Mouse (Mus musculus): ENCODE measurements around the gene Coro2a. TPM values are rescaled to one million over a fixed set of nuclear protein-coding genes. Genes with fewer than 3 reads are reported as not detected.
A peak's percentile ranks its signal among the peaks of the same experiment; 100 is the strongest.
"Not testable (repeated sequence)": the region's sequence is repeated elsewhere in the genome, so short reads cannot be mapped to it uniquely, and the experiment has no call there.

The Coro2a gene
- total RNA-seq, 2 experiments from 2014 or later = 3.3 to 15.9 TPM

DNA sequence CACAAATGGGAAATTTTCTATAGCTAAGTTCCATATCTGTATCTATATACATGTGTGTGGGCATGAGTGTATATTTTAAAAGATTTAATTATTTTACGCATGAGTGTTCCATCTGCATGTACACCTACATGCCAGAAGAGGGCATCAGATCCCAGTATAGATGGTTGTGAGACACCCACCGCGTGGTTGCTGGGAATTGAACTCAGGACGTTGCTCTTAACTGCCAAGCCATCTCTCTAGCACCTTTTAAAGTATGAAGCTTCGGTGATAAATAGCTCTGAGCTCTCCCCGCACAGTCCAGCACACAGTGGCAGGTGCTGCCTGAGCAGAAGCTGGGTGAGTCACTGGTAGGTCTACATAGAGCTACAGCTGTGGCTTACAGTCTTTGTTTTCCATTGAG, 15.4 kb upstream of the Coro2a start:
- ATAC-seq (replicated peaks; ENCODE audit: low FRiP score, poor library complexity, severe bottlenecking) = no peak

DNA sequence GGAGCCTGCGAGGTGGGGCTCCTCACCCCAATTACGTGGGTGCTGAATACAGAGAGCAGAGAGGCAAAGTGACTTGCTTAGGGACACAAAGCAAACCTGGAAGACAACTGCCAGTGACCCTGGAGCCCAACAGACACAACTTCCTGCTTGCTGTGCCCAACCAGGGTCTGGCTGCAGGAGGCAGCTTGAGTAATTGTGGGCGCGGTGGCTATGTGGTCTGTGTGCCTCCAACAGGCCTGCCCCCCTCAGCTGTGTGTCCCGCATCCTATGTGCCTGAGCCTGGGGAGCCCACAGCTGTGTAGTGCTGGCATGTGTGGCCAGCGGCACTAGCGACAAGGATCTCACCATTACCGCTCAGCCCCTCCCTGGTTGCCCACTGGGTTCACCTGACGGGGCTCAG, 12.6 kb upstream of the Coro2a start:
- no peak for ATAC-seq (replicated peaks; ENCODE audit: low FRiP score, poor library complexity, severe bottlenecking)

DNA sequence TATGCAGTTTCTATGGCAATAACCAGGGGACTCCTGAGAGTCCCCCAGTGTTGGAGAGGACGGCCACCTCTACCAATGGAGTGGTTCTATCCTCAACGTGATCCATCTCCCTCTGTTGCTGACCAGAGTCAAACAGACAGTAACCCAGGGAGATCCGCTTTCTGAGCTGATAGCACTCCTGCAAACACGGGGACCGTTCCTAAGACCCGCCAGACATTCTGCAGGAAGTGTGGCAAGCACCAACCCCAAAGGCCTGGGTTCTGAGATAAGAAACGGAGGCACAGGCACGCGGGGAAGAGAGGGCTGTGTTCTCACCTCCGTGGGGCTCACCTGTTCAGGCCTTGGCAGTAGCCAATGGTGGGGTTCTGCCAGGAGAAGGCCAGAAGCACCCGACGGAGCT, 11.6 kb upstream of the Coro2a start:
- no peak for ATAC-seq (replicated peaks; ENCODE audit: low FRiP score, poor library complexity, severe bottlenecking)

DNA sequence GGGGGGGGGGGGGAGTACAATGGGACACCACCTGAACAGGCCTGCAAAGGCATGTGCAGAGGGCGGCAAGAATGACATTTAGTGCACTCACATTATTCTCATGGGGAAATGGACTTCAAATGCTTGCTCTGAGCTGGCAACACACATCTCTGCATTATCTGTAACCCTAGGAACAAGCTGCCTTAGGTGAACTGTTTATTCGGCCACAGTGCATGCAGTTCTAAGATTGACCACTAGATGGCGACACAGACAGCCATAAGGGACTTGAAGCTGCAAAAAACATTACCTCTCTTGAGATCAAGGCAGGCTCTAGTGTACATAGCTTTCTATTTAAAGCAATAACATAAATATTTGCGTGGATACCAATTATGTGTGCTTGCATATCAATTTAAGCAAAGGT, 9.2 kb upstream of the Coro2a start:
- peak; percentile 61; the same call in 1 of the 2 replicates for ATAC-seq (replicated peaks; ENCODE audit: low FRiP score, poor library complexity, severe bottlenecking)

DNA sequence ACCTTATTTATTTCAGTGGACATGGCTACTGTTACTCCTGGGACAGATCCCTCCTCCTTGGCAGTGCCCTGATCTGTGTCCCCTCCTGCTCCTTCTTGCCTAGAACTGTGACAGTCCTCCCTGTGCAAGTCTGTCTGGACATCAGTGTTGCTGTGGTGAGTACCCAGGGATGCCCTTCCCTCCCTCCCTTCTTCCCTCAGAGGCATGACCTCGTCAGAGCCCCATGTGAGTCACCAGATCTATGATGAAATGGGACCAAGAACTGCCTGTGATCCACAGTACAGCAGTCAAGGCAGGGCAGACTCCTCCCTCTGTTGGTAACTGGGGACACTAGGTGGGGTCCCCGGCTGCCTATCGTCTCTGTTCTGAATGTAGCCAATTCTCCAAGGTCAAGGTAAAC, 5.6 kb upstream of the Coro2a start:
- ATAC-seq (replicated peaks; ENCODE audit: low FRiP score, poor library complexity, severe bottlenecking) = no peak

DNA sequence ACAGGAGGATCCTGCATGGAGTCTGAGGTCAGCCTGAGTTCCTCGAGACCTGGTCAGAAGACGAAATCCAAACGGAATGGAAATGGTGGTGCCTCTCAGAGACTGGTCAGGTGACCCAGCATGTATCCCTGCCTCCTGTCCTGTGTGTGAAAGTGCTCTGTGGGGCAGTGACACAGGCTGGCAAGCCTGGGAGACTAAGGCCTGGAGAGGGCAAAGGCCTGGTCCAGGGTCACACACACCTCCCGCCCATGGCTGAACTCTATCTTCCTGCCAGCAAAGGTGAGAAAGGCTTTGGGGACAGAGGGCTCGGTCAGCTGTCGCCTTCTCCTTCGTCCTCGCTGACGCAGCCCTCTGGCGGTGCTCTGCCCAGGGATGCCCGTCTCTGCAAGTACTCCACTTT, 3.4 kb upstream of the Coro2a start:
- ATAC-seq (replicated peaks; ENCODE audit: low FRiP score, poor library complexity, severe bottlenecking) = no peak

DNA sequence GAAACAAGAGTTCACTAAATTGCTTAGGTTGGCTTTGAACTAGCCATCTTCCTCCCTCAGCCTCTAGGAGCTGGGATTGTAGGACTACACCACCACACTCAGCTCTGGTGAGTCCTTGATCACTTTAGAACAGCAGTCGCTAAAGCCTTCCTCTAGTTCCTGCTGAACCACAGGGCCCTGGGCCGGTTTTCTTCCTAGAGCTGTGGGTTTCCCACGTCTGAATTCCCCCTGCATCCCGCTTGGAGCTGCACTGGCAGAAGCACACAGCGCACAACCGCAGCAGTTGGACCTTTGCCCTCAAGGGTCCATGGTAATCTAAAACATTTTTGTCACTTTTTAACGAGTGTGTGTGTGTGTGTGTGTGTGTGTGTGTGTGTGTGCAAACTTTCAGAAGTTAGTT, 702 bp upstream of the Coro2a start:
- no peak for ATAC-seq (replicated peaks; ENCODE audit: low FRiP score, poor library complexity, severe bottlenecking)

DNA sequence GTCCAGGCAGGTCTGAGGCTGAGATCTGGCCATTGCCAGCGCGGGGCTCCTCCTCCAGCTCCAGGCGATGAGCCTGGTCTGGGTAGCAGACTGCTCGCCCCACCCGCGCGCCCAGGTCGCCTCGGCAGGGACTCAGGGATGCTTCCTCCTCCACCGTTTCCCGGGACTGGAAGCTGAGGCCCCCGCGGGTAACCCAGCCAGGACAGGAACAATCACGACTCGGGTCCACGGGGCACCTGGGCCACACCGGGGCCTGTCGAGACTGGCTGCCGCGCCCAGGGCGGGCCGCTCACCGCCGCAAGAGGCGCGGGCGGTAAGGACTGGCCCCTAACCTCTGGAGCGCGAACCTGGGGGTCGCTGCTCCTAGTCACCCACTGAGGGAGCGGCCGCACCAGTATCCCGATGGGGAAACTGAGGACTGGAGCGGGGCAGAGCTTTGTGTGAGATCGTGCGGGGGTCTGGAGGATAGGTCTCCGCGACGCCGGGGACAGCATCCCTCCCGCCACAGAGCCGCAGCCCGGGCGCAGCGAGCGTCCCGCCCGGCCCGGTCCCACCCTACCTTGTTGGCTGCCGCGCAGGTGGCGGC, 651 bp downstream of the Coro2a start:
- ATAC-seq (replicated peaks; ENCODE audit: low FRiP score, poor library complexity, severe bottlenecking) = no peak

DNA sequence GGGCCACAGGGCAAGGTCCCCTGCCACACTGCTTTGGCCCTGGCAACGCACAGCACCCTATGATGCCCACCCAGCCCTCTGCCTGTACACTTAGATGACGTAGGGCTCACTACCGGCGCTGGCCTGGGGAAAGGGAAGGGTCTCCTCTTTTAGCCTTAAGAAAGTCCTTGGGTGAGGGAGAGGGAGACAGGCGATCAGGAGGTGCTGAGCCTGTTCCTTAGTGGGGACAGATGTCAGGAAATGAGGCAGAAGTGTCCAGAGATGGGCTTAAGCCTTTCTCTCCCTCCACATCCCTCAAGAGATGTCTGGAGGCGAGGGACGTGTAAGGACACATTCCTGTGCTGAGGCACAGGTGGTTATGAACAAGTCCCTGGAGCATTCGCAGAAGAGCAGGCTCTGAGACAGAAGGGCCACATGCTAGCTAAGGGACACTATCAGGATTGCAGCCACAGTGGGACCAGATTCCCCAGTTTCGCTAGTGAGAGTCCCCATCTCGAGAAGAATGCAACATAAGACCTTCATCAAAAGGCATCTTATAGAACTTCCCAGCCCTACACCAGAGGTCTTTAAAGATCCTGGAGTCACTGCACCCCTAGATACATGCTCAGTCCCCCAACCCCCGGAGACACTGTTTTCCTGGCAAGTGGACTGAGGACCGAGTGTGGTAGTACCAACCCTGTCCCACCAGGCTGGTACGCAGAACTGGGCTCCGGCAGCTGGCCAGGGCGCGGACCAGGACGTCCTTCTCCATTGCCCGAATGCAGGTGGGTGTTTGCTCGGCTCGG, 1.3 kb downstream of the Coro2a start:
- ATAC-seq (replicated peaks; ENCODE audit: low FRiP score, poor library complexity, severe bottlenecking) = no peak

DNA sequence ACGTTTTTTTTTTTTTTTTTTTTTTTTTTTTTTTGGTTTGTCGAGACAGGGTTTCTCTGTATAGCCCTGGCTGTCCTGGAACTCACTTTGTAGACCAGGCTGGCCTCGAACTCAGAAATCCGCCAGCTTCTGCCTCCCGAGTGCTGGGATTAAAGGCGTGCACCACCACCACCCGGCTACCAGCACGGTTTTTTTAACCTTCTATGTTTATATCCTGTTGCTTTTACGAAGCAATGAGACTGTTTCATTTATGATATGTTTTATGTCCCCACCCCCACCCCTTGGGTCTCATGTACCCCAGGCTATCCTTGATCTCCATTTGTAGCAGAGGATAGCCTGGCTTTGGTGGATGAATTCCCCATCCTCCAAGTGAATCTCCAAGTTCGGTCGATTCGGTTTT, 2.4 kb downstream of the Coro2a start:
- ATAC-seq (replicated peaks; ENCODE audit: low FRiP score, poor library complexity, severe bottlenecking) = not testable (repeated sequence)

DNA sequence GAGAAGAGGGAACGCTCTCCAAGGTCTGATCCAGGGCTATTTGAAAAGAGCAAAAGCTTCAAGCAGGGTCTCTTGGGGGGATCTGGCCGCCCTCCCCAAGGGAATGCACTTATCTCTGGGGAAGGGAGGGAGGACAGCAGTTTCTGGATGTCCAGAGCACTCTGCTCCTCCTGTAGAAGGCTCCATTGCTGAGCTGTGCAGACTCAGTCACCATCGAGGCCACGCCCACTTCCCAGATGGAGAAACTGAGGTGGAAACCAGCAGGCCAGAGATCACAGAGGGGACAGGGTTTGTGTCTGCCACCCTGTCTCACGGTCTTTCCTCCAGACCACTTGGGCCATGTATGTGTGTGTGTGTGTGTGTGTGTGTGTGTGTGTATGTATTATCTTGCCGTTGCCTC, 3.0 kb downstream of the Coro2a start:
- no peak for ATAC-seq (replicated peaks; ENCODE audit: low FRiP score, poor library complexity, severe bottlenecking)

DNA sequence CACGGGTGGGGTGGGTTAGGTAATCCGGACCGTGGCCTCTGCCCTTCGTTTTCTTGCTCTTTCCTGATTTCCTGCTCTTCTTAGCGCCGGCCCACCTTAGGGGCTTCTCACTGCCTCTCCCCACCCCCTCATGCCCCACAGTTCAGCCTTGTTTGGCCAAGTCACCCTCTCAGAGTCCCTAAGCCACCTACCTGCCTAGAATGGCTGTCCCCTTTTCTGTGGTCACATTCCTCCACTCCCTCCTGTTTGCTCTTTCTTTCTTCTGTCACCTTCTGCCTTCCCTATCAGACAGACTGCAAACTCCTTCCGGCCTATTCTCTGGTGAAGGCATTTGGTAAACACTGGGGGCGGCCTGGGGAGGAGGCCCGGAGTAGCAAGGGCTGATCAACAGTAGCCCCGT, 3.9 kb downstream of the Coro2a start:
- no peak for ATAC-seq (replicated peaks; ENCODE audit: low FRiP score, poor library complexity, severe bottlenecking)

DNA sequence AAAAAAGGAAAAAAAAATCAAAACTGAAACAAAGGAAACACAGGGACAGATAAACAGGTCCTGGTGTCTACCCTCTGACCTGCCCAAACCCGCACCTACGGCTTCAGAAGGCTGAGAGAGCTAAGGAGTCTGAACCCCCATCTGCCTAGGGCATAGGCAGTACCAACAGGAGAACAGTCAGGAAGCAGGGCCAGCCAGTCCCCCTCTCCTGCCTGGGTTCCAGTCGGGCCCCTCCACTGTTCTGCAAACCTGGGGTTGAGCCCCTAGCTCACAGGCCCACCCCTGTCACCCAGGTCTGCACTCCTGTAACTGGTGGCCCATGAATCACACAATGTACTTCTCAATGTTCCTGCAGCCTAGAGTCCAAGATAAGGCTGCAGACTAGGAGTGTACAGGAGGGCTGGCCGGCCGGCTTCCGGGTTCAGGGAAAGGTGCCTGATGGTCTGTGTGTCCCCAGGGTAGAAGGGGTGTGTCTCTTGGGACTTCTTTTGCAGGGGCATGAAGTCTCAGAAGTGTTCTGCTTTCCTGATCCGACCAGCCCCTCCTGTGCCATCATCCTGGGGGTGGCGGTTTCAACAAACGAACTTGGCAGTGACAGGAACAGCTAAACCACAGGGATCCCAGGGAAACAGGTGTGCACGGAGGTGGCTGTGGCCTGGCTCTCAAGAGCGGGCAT, 4.6 kb downstream of the Coro2a start:
- no peak for ATAC-seq (replicated peaks; ENCODE audit: low FRiP score, poor library complexity, severe bottlenecking)

DNA sequence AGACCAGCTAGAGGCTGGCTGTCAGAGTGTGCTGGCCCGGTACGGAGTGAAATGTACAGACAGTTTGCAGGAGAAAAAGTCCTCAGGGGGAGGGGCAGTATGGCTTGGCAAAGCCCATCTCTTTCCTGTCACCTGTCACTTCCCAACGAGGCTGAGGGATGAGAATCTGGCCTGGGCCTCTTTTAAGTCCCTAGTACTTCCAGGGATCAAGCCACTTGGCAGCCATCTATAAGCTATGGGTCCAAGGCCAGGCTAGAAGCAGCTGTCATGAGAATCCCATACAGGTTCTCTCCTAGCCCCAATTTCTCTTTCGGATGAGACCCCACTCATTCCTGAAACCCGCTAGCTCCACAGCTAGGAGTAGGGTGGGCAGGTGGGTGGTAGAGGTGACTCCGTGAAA, 5.6 kb downstream of the Coro2a start:
- no peak for ATAC-seq (replicated peaks; ENCODE audit: low FRiP score, poor library complexity, severe bottlenecking)

DNA sequence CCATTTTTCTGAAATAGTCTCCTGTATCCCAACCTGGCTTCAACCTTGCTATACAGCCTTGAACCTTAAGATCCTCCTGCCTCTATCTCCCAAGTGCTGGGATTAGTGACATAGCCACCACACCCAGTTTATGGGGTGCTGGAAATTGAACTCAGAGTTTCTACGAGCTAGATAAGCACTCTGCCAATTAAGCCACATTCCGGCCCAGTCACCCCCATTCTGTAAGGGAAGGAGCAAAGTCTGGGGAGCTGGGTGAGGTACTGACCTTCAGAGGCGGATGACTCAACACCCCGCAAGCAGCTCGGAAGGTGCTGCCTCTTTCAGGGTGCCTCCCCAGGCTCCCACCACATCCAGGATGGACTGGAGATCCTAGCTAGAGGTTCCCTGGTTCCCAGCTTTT, 7.9 kb downstream of the Coro2a start:
- no peak for ATAC-seq (replicated peaks; ENCODE audit: low FRiP score, poor library complexity, severe bottlenecking)

DNA sequence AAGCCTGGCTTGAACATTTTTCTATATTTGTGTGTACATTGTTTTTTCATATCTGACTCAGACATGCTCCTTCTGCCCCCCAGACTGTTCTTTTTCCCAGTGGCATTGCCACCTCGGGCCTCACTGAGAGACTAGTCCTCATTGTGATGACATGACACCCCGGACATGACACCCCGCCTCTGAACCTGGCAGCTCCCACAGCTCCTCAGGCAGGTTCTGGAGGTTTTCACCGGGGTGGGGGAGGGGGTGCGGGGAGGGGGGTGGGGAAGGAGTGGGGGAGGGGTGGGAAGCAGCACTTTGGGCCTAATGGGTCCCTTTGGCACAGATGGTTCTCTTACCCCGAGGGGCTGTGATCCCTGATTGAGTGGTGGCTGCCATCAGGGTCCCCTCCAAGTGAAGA, 8.5 kb downstream of the Coro2a start:
- no peak for ATAC-seq (replicated peaks; ENCODE audit: low FRiP score, poor library complexity, severe bottlenecking)

DNA sequence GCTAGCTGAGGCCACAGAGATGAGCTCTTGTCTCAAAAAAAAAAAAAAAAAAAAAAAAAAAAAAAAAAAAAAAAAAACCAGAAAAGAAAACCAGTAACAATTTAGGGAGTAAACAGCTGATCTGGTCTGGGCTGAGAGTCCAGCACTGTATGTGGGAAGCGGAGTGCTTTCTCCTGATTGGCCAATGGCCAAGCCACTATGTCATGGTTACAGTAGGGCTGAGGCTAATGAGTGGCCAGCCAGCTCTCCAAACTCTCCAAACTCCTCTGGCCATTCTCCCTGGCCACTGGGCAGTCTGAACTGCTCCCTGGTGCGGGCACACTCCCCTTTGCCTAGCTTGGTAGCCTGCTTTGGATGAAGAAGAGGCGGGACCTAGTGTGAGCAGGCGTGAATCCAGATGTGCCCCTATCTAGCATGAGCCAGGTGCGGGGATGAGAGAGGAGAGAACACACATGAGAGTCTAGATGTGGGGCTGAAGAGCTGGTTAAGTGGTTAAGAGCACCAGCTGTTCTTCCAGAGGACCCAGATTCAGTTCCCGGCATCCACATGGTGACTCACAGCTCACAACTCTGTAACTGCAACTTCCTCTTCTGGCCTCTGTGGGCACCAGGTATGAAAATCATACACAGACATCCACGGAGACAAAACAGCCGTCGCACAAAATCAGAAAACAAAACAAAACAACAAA, 10.0 kb downstream of the Coro2a start:
- ATAC-seq (replicated peaks; ENCODE audit: low FRiP score, poor library complexity, severe bottlenecking) = no peak

DNA sequence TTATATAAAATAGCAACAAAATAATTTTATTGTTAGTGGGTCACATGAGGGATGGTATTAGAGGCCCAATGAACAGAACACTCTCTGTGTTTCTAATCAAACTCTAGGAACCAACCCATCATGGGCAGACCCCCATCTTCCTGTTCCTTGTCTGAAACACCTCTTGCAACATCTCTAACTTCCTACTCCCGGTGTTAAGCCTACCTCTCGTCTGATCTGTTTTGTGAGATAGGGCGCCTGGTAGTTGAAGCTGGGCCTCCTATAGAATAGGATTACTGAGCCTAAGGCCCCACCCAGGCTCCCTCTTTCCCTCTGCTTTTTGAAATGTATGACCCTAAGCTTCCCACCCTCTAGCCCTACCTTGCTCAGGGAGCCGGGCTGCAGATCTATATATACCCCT, 11.2 kb downstream of the Coro2a start:
- no peak for ATAC-seq (replicated peaks; ENCODE audit: low FRiP score, poor library complexity, severe bottlenecking)

DNA sequence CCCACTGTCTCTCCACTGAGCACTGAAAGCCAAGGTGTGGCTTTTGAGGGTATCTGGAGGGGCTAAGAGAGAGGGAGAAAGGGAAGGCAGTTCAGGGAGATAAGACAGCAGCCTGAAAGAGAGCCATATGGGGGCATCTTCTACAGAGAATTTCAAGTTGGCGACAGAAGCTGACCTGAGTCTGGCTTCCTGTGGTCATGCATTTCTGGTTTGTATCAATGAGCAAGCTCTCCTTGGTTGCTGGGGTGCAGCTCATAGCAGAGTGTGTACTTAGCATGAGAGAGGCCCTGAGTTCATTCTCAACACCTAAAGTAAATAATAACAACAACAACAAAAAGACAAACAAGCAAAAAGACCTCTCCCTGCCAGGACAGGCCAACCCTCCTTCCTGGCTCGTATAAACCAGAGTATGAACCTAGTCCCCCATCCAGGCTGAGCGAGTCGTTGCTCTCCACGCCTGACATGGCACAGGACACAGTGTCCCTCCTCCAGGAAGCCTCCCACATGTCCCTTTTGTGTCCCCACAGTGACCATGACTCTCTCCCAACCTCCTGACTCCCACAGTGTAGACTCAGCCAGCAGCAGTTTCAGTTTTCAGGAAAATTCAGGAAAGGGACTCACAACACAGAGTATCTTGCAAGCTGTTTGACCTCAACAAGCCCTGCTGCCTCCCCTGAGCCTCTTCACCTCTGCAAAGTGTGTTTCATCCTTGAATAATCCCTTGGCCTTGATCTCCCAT, 11.9 kb downstream of the Coro2a start:
- ATAC-seq (replicated peaks; ENCODE audit: low FRiP score, poor library complexity, severe bottlenecking) = no peak

DNA sequence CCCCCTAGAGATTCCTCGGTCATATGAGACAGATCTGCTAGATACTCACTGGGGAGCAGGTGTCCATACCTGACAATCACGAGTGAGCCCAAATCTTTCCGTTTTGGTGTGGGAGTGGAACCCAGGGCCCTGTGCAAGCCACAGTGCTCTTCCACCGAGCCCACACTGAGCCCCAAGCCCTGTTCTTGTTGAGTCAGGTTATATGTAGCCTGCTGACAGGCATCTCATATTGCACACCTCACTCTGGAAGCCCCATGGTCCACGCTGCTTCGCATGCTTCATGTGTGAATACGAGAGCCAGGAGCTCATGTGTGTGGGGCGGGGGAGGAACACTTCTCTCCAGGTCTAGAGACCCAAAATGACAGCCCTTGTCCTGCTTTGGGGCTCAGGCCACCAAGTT, 12.9 kb downstream of the Coro2a start:
- no peak for ATAC-seq (replicated peaks; ENCODE audit: low FRiP score, poor library complexity, severe bottlenecking)

All from erythroid progenitor cell, adult 5-6 weeks (primary cell).